Mouse (Mus musculus): ENCODE data around the gene Aire. TPM values are rescaled to one million over a fixed set of nuclear protein-coding genes. Genes with fewer than 3 reads are reported as not detected.

The Aire gene
- polyA plus RNA-seq, 1 experiment, result 23.5 TPM

DNA sequence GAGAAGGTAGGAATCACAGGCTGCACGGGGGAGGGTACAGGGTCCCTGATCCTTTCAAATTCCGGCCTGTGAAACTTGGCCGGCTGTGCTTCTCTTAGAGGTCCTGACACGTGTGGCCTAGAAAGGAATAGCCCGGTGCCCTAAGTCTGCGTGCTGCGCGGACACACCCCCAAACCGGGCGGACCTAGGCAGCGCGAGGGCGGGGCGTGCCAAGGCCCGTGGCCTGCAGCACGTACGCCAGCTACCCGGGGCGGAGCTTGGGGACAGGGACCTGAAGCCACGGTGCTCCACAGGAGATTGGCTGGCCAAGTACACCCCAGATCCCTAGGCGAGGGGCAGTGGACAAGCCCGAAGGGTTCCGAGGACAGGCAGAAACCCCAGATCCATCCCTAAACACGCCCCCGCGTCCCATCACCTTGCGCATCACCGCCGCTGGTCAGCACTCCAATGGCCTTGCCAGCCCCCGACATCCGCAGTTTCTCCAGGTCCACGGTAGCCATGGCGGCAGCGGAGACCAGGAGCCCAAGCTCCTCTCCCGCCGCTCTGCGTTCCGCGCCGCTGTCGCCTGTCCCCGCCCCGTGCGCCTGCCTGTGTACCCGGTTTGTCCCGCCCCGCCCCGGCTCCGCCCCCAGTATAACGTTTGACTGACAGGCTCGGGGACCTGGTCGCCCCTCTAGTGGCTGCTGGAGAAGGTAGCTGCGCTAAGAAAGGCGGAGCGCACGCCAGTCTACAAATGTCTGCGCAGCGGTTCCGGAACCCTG, 34.0 kb downstream of the Aire start:
- H3K9me3 ChIP-seq (replicated peaks; ENCODE audit: control insufficient read depth, insufficient read depth, low read length, poor library complexity, severe bottlenecking), result no peaks in the 10 kb centered on the region
- peaks cover 11% of the 10 kb centered on the region for H3K4me1 ChIP-seq (ENCODE audit: control insufficient read depth, insufficient read depth, low read length)

DNA sequence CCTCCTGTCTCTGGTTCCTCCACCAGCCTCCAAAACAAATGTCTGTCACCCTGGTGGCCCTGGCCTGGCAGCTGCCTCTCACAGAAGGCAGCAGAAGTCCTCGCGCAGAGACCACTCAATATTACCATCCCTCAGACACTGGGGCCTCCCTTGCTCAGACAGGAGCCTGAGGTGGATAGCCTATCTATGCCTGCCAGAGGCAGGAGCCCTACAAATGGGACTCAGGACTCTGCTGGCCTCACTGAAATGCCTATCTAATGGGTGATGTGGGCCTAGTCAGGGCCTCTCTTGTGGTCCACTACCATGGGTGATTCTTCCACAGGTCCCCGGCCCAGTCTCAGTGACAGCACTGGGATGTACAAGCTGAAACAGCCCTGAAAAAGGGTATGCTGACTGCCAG, 35.2 kb downstream of the Aire start:
- no peaks in the 10 kb centered on the region for H3K9me3 ChIP-seq (replicated peaks; ENCODE audit: control insufficient read depth, insufficient read depth, low read length, poor library complexity, severe bottlenecking)
- no peak overlapping the region for H3K27ac ChIP-seq (ENCODE audit: insufficient read depth, low read length)
- TF ChIP-seq CTCF (IDR thresholded peaks at IDR 0.05; ENCODE audit: low read depth, low read length) (no peak), EP300 (IDR thresholded peaks at IDR 0.05; ENCODE audit: insufficient read depth, low read depth, low read length) (no peak), POLR2A (IDR thresholded peaks at IDR 0.05; ENCODE audit: insufficient read depth, low read length) (no peak)
- no peaks in the 10 kb centered on the region for H3K36me3 ChIP-seq (ENCODE audit: control insufficient read depth, insufficient read depth, low read length, poor library complexity, severe bottlenecking)
- H3K4me3 ChIP-seq (ENCODE audit: low read depth, low read length), result peak overlapping the region; percentile 90
- no peaks in the 10 kb centered on the region for H3K27me3 ChIP-seq (ENCODE audit: control insufficient read depth, insufficient read depth, low read length, poor library complexity, severe bottlenecking)
- peak overlapping the region; percentile 67 for H3K9ac ChIP-seq (ENCODE audit: low read depth, poor library complexity, severe bottlenecking)
- peaks cover 10% of the 10 kb centered on the region for H3K4me1 ChIP-seq (ENCODE audit: control insufficient read depth, insufficient read depth, low read length)

More for the DNA sequence above, 34.0 kb downstream of the Aire start:
- Histone ChIP-seq H3K36me3 (ENCODE audit: control insufficient read depth, insufficient read depth, low read length, poor library complexity, severe bottlenecking) (no peaks in the 10 kb centered on the region), H3K27me3 (ENCODE audit: control insufficient read depth, insufficient read depth, low read length, poor library complexity, severe bottlenecking) (no peaks in the 10 kb centered on the region), H3K4me3 (ENCODE audit: low read depth, low read length) (peak overlapping the region; percentile 92), H3K9ac (ENCODE audit: low read depth, poor library complexity, severe bottlenecking) (peak overlapping the region; percentile 67), H3K27ac (ENCODE audit: insufficient read depth, low read length) (peak overlapping the region; percentile 67)
- TF ChIP-seq EP300 (IDR thresholded peaks at IDR 0.05; ENCODE audit: insufficient read depth, low read depth, low read length) (peak; percentile 62; the same call in 1 of the 2 replicates), CTCF (IDR thresholded peaks at IDR 0.05; ENCODE audit: low read depth, low read length) (peak; percentile 28), POLR2A (IDR thresholded peaks at IDR 0.05; ENCODE audit: insufficient read depth, low read length) (peak; percentile 87)

DNA sequence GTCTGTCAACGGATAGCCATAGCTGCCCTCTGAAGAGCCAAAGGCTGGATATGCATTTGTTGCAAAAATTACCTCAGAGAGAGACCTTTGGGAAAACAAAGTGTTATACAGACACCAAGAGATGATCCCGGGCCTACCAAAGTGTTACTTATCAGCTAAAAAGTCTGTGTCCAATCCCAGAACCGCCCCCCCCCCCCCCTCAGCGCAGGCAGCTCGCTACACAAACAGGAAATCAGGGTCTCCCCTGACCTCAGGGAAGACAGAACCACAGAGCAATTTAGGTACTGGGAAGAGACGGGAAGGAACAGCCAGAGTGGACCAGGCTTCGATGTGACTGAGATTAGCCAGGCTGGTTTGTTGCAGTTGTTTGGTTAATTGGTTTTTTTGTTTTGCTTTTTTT, 36.2 kb downstream of the Aire start:
- peaks cover 9% of the 10 kb centered on the region for H3K4me1 ChIP-seq (ENCODE audit: control insufficient read depth, insufficient read depth, low read length)
- TF ChIP-seq CTCF (IDR thresholded peaks at IDR 0.05; ENCODE audit: low read depth, low read length) (no peak), EP300 (IDR thresholded peaks at IDR 0.05; ENCODE audit: insufficient read depth, low read depth, low read length) (no peak), POLR2A (IDR thresholded peaks at IDR 0.05; ENCODE audit: insufficient read depth, low read length) (no peak)
- no peak overlapping the region for H3K27ac ChIP-seq (ENCODE audit: insufficient read depth, low read length)
- H3K9ac ChIP-seq (ENCODE audit: low read depth, poor library complexity, severe bottlenecking), result no peak overlapping the region
- H3K27me3 ChIP-seq (ENCODE audit: control insufficient read depth, insufficient read depth, low read length, poor library complexity, severe bottlenecking), result no peaks in the 10 kb centered on the region
- no peaks in the 10 kb centered on the region for H3K9me3 ChIP-seq (replicated peaks; ENCODE audit: control insufficient read depth, insufficient read depth, low read length, poor library complexity, severe bottlenecking)
- H3K36me3 ChIP-seq (ENCODE audit: control insufficient read depth, insufficient read depth, low read length, poor library complexity, severe bottlenecking), result no peaks in the 10 kb centered on the region
- H3K4me3 ChIP-seq (ENCODE audit: low read depth, low read length), result no peak overlapping the region

DNA sequence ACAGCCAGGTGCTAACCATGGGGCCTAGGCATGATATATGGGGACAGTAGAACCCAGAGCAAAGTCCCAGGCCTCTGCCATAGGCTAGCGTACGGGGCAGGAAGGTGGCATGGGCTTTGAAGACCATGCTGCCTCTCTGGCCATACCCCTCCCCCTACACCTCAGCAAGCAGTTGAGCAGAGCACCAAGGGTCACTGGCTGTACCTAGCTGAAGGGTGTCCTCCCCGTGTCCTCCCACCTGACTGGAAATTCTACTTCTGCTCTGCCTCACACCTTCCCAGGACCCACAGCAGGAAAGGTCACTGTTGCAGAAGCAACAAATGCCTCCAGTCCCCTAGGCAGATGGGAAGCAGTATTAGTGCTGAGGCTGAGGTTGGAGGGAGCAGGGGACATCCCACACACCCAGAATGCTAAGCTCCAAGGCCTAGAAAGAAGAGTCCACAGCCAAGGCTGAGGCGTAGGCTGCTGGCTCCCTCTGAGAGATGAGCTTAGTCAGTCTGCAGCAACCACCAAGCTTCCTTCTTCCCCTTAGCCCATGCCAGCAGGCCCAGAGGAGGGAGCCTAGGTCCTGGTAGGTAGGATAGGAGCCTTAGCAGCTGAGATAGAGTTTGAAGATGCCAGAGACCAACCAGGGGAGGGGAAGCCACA, 37.5 kb downstream of the Aire start:
- no peak overlapping the region for H3K27ac ChIP-seq (ENCODE audit: insufficient read depth, low read length)
- H3K9ac ChIP-seq (ENCODE audit: low read depth, poor library complexity, severe bottlenecking), result no peak overlapping the region
- no peak overlapping the region for H3K4me3 ChIP-seq (ENCODE audit: low read depth, low read length)
- peaks cover 9% of the 10 kb centered on the region for H3K4me1 ChIP-seq (ENCODE audit: control insufficient read depth, insufficient read depth, low read length)
- H3K36me3 ChIP-seq (ENCODE audit: control insufficient read depth, insufficient read depth, low read length, poor library complexity, severe bottlenecking), result no peaks in the 10 kb centered on the region
- TF ChIP-seq POLR2A (IDR thresholded peaks at IDR 0.05; ENCODE audit: insufficient read depth, low read length) (no peak), EP300 (IDR thresholded peaks at IDR 0.05; ENCODE audit: insufficient read depth, low read depth, low read length) (no peak), CTCF (IDR thresholded peaks at IDR 0.05; ENCODE audit: low read depth, low read length) (no peak)
- H3K9me3 ChIP-seq (replicated peaks; ENCODE audit: control insufficient read depth, insufficient read depth, low read length, poor library complexity, severe bottlenecking), result no peaks in the 10 kb centered on the region
- no peaks in the 10 kb centered on the region for H3K27me3 ChIP-seq (ENCODE audit: control insufficient read depth, insufficient read depth, low read length, poor library complexity, severe bottlenecking)

DNA sequence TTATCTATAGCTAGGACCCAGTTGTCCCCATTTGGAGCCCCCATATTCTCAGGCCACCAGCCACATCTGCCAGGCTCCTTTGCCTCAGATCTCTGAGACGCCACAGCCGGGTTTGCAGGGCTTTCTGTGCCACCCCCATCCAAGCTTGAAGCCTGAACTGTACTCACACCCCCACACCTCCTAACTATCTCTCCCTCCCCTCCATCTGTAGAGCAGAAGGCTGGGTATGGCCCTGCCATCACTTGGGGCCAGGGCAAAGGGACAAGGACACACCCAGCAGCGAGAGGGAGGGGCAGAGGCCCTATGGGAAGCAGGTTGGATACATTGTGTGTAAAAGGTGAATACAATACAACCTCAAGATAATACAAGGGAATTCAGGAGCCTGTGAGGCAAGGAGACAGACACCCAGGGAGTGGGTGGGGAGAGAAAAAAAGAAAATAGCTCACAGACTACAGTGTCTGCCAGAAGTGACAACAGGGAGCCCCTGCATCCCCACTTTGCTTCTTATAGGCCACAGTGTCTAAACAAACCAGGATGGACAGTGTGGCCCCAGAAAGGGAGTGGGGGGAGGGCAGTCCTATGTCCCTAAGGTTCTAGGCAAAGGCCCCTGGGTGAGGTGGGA, 38.8 kb downstream of the Aire start:
- no peaks in the 10 kb centered on the region for H3K9me3 ChIP-seq (replicated peaks; ENCODE audit: control insufficient read depth, insufficient read depth, low read length, poor library complexity, severe bottlenecking)
- TF ChIP-seq CTCF (IDR thresholded peaks at IDR 0.05; ENCODE audit: low read depth, low read length) (no peak), EP300 (IDR thresholded peaks at IDR 0.05; ENCODE audit: insufficient read depth, low read depth, low read length) (no peak), POLR2A (IDR thresholded peaks at IDR 0.05; ENCODE audit: insufficient read depth, low read length) (no peak)
- no peak overlapping the region for H3K4me3 ChIP-seq (ENCODE audit: low read depth, low read length)
- H3K4me1 ChIP-seq (ENCODE audit: control insufficient read depth, insufficient read depth, low read length), result peaks cover 9% of the 10 kb centered on the region
- H3K36me3 ChIP-seq (ENCODE audit: control insufficient read depth, insufficient read depth, low read length, poor library complexity, severe bottlenecking), result no peaks in the 10 kb centered on the region
- H3K27ac ChIP-seq (ENCODE audit: insufficient read depth, low read length), result no peak overlapping the region
- H3K9ac ChIP-seq (ENCODE audit: low read depth, poor library complexity, severe bottlenecking), result no peak overlapping the region
- no peaks in the 10 kb centered on the region for H3K27me3 ChIP-seq (ENCODE audit: control insufficient read depth, insufficient read depth, low read length, poor library complexity, severe bottlenecking)
